Mouse (Mus musculus): ENCODE results near the gene Ms4a14.
"Not testable (repeated sequence)": the region's sequence is repeated elsewhere in the genome, so short reads cannot be mapped to it uniquely, and the experiment has no call there.

Ms4a14 gene

DNA sequence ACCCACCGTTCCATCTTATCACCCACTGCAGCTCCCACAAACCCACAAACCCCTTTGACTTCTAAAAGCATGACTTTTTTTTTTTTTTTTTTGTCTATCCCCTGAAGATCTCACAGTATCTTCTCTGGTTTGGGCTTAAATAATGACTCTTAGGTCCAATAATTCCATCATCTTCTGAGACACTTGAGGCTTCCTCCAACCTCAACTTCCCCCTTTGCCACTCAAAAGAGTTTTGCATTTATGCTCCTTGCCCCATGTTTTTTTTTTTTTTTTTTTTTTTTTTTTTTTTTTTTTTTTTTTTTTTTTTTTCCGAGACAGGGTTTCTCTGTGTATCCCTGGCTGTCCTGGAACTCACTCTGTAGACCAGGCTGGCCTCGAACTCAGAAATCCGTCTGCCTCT is 51.3 kb downstream of the Ms4a14 start:
- not testable (repeated sequence) for DNase-seq (ENCODE audit: low spot score in 2 of 2)

DNA sequence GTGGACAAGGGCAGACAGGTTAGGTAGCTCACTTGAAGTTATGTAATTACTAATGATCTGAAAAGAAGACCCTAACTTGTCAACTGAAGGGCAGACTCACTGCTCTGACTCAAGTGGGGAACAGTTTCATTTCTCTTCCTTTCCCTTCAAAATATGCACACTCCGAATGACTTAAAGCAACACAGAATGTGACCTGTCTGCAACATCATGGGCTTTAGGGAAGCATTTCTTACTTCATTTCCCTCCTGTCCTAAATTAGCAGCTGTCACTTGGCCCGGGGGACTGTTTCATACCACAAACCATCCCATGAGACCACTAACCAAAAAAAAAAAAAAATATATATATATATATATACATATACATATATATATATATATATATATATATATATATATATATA is 52.7 kb downstream of the Ms4a14 start:
- no peak for DNase-seq (ENCODE audit: low spot score in 2 of 2)

Measured in urinary bladder, postnatal 36 days (tissue).